Mouse (Mus musculus) 3134 (cell line): Measurements from ENCODE around the gene Adora2a.

Source experiments
- DNase-seq: peaks from one replicate; pipeline ENCODE4 v3.0.0-alpha.2; 2011; ENCODE audit warnings: low spot score; ENCODE audit not compliant: insufficient read length; ENCODE audit errors: extremely low read depth

Gene Adora2a

GRCm38 (mm10) chr10:75312361-75312760 is 4.3 kb upstream of the Adora2a start:
- no peak for DNase-seq

- no peak for DNase-seq
Measured at GRCm38 (mm10) chr10:75314190-75314980, 2.3 kb upstream of the Adora2a start.

- no peak for DNase-seq
Measured at GRCm38 (mm10) chr10:75315756-75316155, 921 bp upstream of the Adora2a start.

- DNase-seq, result no peak
Measured at GRCm38 (mm10) chr10:75316472-75316871, 205 bp upstream of the Adora2a start.

- peak; percentile 28 for DNase-seq
Measured at GRCm38 (mm10) chr10:75316908-75317761, 458 bp downstream of the Adora2a start.

GRCm38 (mm10) chr10:75318206-75318605 is 1.5 kb downstream of the Adora2a start:
- no peak for DNase-seq

GRCm38 (mm10) chr10:75320321-75320720 is 3.6 kb downstream of the Adora2a start:
- no peak for DNase-seq

GRCm38 (mm10) chr10:75322966-75323365 is 6.3 kb downstream of the Adora2a start:
- no peak for DNase-seq

- DNase-seq, result no peak
Measured at GRCm38 (mm10) chr10:75323986-75324385, 7.3 kb downstream of the Adora2a start.

- DNase-seq, result no peak
Measured at GRCm38 (mm10) chr10:75324391-75324790, 7.7 kb downstream of the Adora2a start.

GRCm38 (mm10) chr10:75325821-75326220 is 9.1 kb downstream of the Adora2a start:
- no peak for DNase-seq

- peak; percentile 20 for DNase-seq
Measured at GRCm38 (mm10) chr10:75326553-75326952, 9.9 kb downstream of the Adora2a start.

- no peak for DNase-seq
Measured at GRCm38 (mm10) chr10:75327081-75327480, 10.4 kb downstream of the Adora2a start.

- DNase-seq, result no peak
Measured at GRCm38 (mm10) chr10:75328201-75328704, 11.6 kb downstream of the Adora2a start.

GRCm38 (mm10) chr10:75332268-75332667 is 15.6 kb downstream of the Adora2a start:
- DNase-seq, result no peak

GRCm38 (mm10) chr10:75333176-75333776 is 16.6 kb downstream of the Adora2a start:
- no peak for DNase-seq

GRCm38 (mm10) chr10:75334175-75334574 is 17.5 kb downstream of the Adora2a start:
- no peak for DNase-seq

- DNase-seq, result no peak
Measured at GRCm38 (mm10) chr10:75335075-75335474, 18.4 kb downstream of the Adora2a start.

GRCm38 (mm10) chr10:75337231-75337630 is 20.6 kb downstream of the Adora2a start:
- no peak for DNase-seq

GRCm38 (mm10) chr10:75338852-75339251 is 22.2 kb downstream of the Adora2a start:
- DNase-seq, result no peak

- DNase-seq, result no peak
Measured at GRCm38 (mm10) chr10:75339377-75339776, 22.7 kb downstream of the Adora2a start.
